Mouse (Mus musculus) spleen, postnatal 10 days (tissue): ENCODE data around the gene Ext2.

Source experiments
- DNase-seq, 2 experiments: peaks; one replicate each; pipeline ENCODE4 v3.0.0; 2021 to 2022; ENCODE audit warnings: low spot score in 2 of 2

Ext2 gene

GRCm38 (mm10) chr2:93777056-93777430 lies 45.3 kb downstream of the Ext2 start:
- DNase-seq: no peak

DNA sequence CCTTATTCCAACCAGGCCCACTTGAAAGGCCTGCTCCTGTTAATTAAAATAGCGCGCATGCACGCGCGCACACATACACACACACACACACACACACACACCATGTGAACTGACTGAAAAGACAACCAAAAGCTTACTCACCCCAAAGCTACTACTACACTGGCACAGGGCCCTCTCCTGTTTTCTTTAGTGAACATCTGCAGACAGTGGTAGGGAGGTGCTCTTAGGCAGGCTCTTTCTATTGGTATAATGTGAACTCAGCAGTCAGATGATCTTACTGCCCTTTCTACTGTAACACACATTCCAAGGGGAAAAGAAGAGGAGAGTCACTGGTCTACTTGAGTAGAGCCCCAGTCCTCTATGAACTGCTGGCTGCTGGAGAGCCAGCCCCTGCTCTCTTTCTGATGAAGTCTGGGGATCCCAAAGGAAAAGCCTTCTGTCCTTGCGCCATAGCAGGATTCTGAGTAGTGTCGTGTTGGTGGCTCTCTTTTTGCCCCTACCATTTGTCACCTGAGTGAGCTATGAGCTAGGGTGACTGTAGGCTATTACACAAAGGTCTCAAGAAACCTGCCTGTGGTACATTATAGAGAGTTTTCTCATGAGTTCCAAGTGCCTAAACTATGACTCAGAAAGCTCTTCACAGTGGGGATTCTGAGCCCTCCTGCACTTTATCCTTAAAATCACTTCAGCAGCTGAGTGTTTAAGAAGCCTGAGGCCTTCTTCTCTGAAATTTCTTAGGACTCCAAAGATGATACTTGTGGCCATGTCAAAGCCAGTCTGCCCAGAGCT lies 45.9 kb downstream of the Ext2 start:
- no peak for DNase-seq

DNA sequence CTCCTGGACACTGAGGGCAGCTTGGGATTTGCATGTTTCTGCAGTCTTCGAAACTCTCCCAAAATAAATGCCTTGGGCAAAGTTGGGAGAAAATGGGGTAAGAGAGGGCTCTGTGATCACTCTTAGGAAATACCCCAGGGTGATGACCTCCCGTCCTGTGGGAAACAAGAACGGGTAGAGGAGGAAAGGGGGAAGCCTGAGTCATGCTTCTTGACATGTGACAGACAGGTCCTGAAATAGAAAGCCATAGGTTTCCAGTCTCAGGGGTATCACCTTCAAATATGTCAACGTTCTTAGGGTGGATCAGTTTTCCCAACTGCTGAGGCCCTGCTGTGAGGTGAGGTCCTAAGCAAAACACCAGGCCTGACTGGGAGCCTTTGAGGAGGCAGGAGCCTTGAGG lies 46.9 kb downstream of the Ext2 start:
- DNase-seq: no peak

DNA sequence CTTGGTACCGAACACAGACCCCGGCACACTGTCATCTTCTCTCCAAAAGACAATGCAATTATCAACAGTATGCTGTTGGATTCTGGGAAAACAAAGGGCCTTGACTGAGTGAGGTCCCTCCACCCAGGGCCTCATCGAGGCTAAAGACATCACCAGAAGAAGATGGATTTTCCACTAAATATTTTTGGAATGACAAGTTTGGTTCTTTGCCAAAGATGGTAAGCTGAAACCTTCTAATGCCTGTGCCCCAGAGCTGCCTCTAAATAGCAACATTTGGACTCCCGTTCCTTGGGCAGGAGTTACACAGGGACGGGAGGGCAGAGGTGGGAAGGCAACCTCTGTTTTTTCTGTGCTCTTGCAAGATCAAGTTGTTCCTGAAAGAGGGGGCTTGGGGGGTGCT lies 47.4 kb downstream of the Ext2 start:
- DNase-seq: no peak

DNA sequence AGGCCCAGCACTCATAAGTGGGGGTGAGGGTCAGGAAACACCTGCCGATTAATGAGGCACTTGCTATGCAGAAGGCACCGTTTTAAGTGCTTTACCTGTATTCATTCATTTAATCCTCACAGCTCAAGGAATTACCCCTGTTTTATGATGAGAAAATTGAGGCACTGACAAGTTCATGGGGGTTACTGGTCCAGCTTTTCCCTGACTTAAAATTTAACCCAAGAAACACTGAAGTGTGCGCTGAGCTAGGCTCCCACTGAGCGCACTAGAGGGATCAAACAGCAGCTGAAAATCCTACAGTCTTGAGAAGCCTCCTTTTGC lies 49.6 kb downstream of the Ext2 start:
- DNase-seq: no peak

- no peak for DNase-seq
Measured at GRCm38 (mm10) chr2:93772054-93772764, 50.2 kb downstream of the Ext2 start.

GRCm38 (mm10) chr2:93770895-93771294 lies 51.5 kb downstream of the Ext2 start:
- DNase-seq: no peak

- no peak for DNase-seq
Measured at GRCm38 (mm10) chr2:93769875-93770274, 52.5 kb downstream of the Ext2 start.

GRCm38 (mm10) chr2:93765721-93766120 lies 56.6 kb downstream of the Ext2 start:
- DNase-seq: no peak

DNA sequence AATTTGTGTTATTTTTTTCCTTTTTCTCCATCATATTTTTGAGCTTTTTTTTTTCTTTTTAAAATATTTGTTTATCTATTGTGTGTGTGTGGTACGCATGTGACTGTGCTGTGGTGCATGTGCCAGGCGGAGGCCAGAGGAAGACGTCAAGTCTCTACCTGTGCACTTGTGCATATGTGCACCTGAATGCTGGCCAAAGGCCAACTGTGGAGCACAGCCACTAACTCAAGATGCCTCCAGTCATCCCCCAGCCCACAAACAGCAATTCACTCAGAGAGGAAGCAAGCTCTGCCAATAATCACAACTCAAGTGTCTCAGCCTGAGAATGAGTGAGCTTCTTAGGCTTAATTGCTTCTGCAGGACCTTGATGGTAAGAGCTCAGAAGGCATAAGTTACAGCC lies 58.2 kb downstream of the Ext2 start:
- no peak for DNase-seq

DNA sequence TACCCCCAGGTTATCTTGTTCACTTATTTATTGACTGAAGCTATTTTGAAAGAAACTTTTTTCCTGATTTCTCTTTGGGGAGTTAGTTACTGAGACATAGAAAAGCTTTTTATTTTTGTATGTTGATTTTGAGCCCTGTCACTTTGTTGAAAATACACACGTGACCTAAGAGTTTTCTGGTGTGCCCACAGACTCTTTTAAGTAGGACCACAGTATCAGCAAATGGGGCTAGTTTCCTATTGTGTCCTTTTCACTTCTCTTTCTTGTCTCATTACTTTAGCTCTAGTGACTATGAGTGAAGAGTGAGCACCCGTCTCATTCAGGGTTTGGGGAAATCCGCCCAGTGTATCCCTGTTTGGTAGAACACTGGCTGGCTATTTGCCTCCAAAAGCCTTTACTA lies 62.0 kb downstream of the Ext2 start:
- no peak for DNase-seq

GRCm38 (mm10) chr2:93759173-93759572 lies 63.2 kb downstream of the Ext2 start:
- DNase-seq: no peak

DNA sequence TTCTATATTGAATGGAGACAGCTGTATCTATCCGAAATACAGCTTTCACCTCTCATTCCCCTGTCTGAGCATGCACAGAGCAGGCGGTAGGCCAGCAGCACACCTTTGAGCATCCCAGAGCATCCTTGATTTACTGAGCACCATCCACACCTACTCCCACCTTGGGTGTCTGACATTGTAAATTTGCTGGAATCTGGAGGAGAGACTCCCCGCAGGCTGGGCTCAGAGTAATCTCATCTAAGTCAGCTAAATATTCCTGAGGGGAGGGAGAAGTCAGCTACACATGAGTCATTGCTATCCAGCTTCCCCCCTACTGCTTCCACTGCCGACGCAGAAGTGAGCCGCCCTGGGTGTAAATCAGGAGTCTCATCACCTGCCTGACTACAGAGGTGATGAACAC lies 64.1 kb downstream of the Ext2 start:
- no peak for DNase-seq

DNA sequence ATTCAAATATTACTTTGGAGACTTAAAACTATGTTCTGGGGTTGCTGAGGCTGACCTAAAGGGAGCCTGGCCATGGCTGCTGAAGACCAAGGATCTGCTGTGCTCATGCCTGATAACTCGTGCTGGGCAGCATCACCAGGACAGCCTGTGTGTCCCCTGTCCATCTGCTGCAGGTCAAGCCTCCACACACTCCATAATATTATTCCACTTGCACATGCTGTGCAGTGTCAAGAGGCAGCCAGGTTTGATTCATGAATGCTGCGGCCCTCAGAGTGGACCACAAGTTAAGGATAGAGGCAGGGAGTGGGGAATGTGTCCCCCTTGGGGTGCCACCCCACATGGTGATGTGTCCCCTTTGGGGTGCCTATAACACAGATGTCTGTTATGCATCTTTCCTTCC lies 68.0 kb downstream of the Ext2 start:
- no peak for DNase-seq

DNA sequence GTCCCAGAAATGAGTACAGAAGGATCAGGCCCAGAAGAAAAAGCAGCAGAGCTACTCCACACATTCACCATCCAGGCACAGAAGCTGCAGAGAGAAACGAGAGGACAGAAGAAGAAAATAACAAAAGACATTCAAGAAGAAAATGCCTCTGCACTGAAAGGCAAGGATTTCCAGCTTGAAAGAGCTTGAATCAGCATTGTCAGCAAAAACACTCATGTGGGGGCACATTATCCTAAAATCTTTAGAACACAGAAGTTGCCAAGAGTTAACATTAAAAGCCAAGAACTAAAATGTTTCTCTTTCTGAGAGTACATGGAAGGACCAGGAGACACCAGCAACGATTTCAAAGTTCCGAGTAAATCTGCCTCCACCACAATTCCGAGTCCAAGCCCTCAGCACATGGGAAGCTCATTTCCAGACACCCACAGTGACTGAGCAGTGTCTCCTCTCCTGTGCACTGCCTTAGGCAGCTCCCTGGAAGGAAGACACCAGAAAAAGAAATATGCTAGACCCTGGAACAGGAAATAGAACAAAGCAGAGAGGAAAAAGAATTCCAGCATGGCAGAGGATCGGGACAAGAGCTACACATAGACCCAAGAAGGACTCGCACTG lies 69.1 kb downstream of the Ext2 start:
- DNase-seq: no peak

DNA sequence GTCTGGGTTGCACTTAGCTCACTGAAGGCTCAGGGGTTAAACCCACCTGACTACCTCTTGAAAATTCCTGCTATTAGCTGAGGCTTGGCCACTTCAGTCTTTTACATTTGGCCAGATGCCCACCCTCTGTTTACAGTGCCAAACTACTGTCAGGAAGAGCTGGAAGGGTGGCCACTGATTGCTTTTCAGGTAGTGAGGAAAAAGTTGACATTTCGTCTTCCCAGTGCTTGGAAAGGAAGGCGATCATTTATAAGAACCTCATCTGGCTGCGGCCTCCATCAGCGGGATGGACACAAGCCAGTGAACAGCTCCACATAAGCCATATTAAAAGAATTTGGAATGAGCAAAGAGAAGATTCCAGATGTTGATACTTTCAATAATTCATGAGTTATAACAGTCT lies 72.7 kb downstream of the Ext2 start:
- DNase-seq: no peak

DNA sequence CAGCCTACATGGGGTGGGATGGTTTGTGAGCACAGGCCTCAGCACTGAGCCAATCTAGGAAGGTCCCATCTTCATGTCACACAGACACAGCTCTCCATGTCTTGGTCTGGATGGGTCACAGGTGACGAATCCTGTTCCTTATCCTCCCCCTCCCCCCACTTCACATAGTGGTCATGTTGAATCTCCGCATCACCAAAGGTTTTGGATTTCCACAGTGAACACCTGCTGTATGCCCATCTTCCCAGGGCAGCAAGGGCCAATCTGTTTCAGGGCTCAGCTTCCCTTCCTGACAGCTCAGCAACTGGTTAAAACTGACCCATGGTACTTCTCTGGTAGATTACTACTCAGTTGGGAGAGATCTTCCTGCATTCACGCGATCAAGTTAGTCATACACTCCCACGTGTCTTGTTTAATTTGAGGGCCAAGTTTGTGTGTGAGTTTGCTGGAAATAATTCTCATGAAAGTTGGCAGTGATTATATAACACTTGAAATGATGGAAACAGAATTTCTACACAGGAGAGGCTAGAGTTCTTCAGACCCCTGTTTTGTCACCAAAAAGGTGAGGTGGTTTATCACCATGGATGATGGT lies 74.7 kb downstream of the Ext2 start:
- no peak for DNase-seq

- DNase-seq: no peak
Measured at GRCm38 (mm10) chr2:93746620-93747019, 75.7 kb downstream of the Ext2 start.

GRCm38 (mm10) chr2:93746162-93746561 lies 76.2 kb downstream of the Ext2 start:
- no peak for DNase-seq

- no peak for DNase-seq
Measured at GRCm38 (mm10) chr2:93745741-93746140, 76.6 kb downstream of the Ext2 start.

- no peak for DNase-seq
Measured at GRCm38 (mm10) chr2:93744346-93745229, 77.8 kb downstream of the Ext2 start.

GRCm38 (mm10) chr2:93741700-93742099 lies 80.7 kb downstream of the Ext2 start:
- no peak for DNase-seq
